Mouse (Mus musculus) T-helper 17 cell (primary cell): ENCODE measurements around the gene AU021092.

ENCODE experiments used
- in situ Hi-C, 2 experiments: fragments of 300-600 bp; cut with MboI, MseI; formaldehyde crosslinking; loops; 1 replicate in 1 of 2; 2 replicates in 1 of 2; pipeline ENCODE4 v1.15.1; 2025; ENCODE audit warnings: high pct_unique_total_duplicates in 2 of 2

The AU021092 gene

DNA sequence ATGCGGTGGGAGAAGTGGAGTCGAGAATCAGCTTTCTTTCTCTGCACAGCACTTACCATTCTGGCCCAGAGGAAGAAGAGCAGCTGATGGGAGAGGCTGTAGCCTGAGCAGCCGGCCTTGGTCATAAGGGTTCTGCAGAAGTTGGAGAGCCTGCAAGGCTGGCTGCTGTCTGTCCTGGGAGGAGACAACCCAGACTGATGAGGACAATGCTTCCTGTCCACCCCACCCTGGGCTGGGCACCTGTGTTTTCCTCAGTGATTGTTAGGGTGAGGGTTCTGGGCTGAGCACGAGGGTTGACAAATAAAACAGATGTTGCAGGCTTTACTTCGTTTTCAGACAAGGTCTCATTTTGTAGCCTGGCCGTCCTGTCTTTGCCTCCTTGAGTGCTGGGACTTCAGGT lies 5.4 kb downstream of the AU021092 start:
- in situ Hi-C loops = no loop called here

DNA sequence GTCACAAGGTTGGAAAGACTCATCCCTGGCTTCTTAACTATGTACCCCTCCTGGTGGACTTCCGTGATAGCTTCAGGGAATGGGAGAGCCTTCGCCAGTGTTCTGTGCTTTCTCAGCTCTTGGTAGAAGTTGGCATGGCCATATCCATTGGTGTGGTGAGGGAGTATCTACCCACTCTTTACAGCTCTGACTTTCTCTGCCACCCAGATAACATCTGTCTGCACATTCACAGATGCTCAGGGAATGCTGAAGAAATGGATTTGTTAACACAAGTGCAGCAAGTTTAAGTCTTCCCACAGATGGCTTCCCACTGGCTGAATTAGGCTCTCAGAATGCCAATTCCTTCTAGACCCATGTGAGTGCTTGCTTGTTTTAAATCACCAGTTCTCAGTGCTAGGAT lies 8.0 kb downstream of the AU021092 start:
- in situ Hi-C loops = no loop called here

DNA sequence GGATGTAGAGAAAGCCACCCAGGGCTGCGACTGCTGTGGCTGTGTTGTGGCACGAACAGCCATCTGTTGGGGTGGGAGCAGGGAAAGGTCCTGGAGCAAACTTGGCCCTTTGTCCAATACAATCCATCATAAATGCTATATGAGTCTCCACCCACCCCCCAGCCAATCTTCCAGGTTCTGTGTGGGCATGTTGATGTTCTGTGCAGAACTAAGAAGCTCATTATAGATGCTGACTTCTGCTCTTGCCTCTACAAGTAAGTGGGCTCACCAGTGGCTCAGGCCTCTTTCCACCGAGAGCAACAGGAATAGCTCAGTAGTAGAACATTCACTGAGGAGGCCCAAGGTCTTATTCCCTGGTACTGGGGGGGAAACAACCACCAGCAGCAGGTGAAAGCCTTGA lies 9.9 kb downstream of the AU021092 start:
- in situ Hi-C loops = no loop called here

GRCm38 (mm10) chr16:5210365-5210764 lies 11.7 kb downstream of the AU021092 start:
- in situ Hi-C loops = no loop called here

- in situ Hi-C loops = no loop called here
Measured at GRCm38 (mm10) chr16:5206051-5206450, 16.0 kb downstream of the AU021092 start.

DNA sequence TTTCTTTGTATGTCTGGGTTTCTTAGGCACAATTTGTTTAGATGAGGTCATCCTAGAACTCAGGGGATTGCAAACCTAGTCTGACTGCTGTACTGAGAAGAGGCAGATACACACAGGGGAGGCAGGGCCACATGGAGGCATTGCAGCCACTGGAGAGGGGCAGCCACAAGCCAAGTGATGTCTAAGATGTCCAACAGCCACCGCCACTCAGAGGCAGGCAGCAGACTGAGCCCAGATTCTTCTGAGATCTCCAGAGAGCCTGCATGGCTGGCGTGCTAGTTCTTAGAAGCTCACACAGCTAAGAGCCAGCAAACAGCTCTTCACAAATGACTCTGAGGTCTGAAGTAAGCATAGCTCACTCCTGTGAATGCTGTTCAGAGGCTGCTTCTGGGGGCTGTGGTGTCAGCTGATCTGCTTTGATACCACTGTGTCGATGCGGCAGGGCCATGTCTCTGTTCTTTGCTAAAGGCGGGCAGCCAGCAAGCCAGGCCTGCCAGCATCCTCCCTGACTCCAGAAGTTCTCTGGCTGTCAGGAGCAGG lies 16.6 kb downstream of the AU021092 start:
- in situ Hi-C loops = no loop called here

GRCm38 (mm10) chr16:5203668-5204433 lies 18.2 kb downstream of the AU021092 start, which contains the start of gene Nagpa:
TSS of gene Nagpa (minus strand) at chr16:5204012.
- in situ Hi-C loops = loop anchor here in 1 of 2 experiments (5.0 kb wide), 1 partner anchor 38 kb away; no protein-coding TSS in a partner anchor

GRCm38 (mm10) chr16:5203200-5203599 lies 18.9 kb downstream of the AU021092 start:
- in situ Hi-C loops = loop anchor here in 1 of 2 experiments (5.0 kb wide), 1 partner anchor 39 kb away; no protein-coding TSS in a partner anchor

- in situ Hi-C loops = loop anchor here in 1 of 2 experiments (5.0 kb wide), 1 partner anchor 40 kb away; no protein-coding TSS in a partner anchor
Measured at GRCm38 (mm10) chr16:5202681-5203080, 19.4 kb downstream of the AU021092 start.

GRCm38 (mm10) chr16:5195080-5195479 lies 27.0 kb downstream of the AU021092 start:
- in situ Hi-C loops = no loop called here

DNA sequence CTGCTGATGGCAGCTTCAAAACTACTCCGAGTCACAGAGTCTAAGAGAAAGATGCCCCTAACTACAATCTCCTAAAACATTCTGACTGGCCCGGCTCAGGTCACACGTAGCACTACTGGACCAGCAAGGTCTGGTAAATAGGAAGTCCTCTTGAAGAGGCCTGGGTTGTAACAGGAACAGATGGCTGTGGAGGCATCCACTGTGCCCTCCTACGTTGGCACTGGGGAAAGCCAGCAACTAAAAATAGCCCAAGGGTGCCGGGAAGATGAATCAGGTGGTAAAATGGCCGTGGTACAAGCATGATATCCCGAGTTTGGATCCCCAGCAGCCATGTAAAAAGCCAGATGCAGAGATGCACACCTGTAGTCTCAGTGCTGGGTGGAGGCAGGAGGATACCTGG lies 35.9 kb downstream of the AU021092 start:
- in situ Hi-C loops = no loop called here

GRCm38 (mm10) chr16:5185691-5186090 lies 36.4 kb downstream of the AU021092 start:
- in situ Hi-C loops = no loop called here

DNA sequence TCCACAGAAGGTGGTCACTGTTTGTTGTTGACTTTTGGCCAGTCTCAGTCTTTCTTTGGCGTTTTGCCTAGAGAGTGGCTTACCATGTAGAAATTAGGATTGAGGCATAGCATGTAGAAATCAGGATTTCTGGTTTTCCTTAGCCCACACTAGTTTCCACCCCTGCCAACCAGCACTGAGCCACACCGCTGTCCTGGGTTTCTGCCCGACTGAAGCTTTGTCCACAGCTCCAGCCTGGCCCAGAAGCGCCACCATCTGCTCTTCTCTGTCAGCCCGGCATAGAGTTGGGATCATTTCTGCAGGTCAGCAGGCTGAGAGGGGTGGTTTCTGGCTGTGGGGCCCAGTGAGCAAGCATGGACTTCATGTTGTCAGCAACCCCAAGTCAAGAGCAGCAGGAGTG lies 37.1 kb downstream of the AU021092 start:
- in situ Hi-C loops = no loop called here

GRCm38 (mm10) chr16:5184101-5184500 lies 38.0 kb downstream of the AU021092 start:
- in situ Hi-C loops = no loop called here

DNA sequence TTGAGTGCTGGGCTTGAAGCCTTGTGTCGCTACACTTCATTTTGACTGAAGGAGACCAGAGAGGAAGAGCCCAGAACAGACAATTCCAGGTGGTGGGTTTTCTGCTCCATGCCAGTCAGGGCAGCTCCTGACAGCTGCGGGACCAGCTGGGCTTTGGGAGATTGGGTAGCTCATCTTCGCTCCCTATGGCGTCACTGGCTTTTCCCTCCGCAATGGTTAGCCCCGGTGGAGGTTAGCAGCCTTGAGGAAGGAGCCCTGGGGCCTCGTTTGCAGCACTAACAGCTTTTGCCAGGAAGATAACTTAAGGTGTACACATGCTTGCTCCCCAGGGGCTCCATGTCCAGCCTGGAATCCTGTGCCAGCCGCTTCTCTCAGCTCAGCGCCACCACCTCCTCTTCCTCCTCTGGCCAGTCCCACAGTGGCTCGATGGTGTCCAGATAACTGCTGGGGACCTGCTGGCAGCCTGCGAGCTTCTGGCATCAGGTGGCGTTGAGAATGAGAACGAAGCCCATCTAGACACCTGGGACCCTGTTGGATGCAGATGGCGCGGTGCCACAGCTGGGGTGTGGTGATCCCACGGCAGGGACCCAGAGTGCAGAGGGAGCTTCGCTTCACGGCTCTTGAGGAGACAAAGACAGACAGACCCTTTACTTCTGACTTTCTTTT lies 38.7 kb downstream of the AU021092 start:
- in situ Hi-C loops = no loop called here

DNA sequence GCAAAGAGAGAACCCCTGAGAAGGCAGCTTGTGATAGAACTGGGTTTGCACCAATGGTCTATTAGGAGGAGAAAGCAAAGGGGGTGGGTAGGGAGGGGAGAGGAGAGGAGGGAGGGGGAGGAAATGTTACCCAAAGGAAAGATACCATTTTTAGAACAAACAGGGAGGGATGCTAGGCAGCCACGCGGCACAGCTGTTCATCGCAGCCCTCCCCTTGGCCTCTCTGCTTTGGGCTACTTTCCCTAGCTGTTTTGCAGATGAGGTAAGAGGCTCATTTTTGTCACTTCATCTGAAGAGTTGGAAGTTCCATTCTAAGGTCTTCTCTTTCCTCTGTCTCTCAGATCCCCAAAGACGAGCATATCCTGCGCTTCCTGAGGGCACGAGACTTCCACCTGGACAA lies 49.5 kb downstream of the AU021092 start:
- in situ Hi-C loops = no loop called here

- in situ Hi-C loops = loop anchor here in 1 of 2 experiments (10.0 kb wide), 1 partner anchor 64 kb away; no protein-coding TSS in a partner anchor
Measured at GRCm38 (mm10) chr16:5168829-5169228, 53.3 kb downstream of the AU021092 start.

- in situ Hi-C loops = loop anchor here in 1 of 2 experiments (10.0 kb wide), 1 partner anchor 63 kb away; no protein-coding TSS in a partner anchor
Measured at GRCm38 (mm10) chr16:5168038-5168437, 54.1 kb downstream of the AU021092 start.

DNA sequence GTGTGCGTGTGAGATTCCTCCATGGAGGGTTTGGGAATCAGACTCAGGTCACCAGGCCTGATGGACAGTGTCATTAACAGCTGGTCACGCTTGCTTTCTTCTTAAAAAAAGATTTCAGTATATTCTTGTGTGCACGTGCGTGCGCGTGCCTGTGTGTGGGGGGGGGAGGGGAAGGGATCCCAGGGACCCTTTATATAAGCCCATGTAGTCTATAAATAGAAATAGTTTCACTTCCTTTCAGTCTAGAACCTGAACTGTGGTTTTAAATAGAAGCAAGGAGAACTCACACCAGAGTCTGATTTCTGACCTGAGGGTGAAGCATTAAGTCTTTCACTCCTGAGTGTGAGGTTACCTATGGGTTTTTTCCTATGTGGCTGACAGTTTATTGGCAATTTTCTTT lies 57.8 kb downstream of the AU021092 start:
- in situ Hi-C loops = loop anchor here in 1 of 2 experiments (10.0 kb wide), 1 partner anchor 60 kb away; no protein-coding TSS in a partner anchor
